Mouse (Mus musculus): ENCODE measurements around the gene Cnn3. TPM values are rescaled to one million over a fixed set of nuclear protein-coding genes. Genes with fewer than 3 reads are reported as not detected.

Gene Cnn3
- polyA plus RNA-seq (2015; fragmentation: Nextera tagmentation; extraction: Ambion mirVana) = 444 and 480 TPM in 2 replicates

GRCm38 (mm10) chr3:121425861-121426620 lies at the start of gene Cnn3:
Cnn3 (plus strand) TSS chr3:121426497.
- peak within 1 kb of the TSS; percentile 88 for H3K4me2 ChIP-seq (ENCODE audit: low read length)
- H3K4me1 ChIP-seq (replicated peaks; ENCODE audit: insufficient read depth, low read length) = peaks cover 28% of the 10 kb centered on the region; the same call in 1 of the 2 replicates
- H3K4me3 ChIP-seq (replicated peaks; ENCODE audit: low read depth, low read length) = peak within 1 kb of the TSS; percentile 72
- H3K36me3 ChIP-seq (ENCODE audit: insufficient read depth, low read length) = no peaks in the 10 kb centered on the region
- peak; percentile 16; the same call in 1 of the 2 replicates for TF ChIP-seq CTCF (IDR thresholded peaks at IDR 0.05; ENCODE audit: low read depth)
- DNase-seq (ENCODE audit: low spot score) = peak; percentile 97
- no peaks in the 10 kb centered on the region for H3K27me3 ChIP-seq (ENCODE audit: insufficient read depth, low read length)
- peak within 1 kb of the TSS; percentile 89 for H3K9ac ChIP-seq (ENCODE audit: low read depth, low read length)
- peak within 1 kb of the TSS; percentile 99 for H3K27ac ChIP-seq
- H3K9me3 ChIP-seq (replicated peaks; ENCODE audit: low read length) = no peaks in the 10 kb centered on the region
- WGBS = 2% methylated on average over 64 of the region's 66 CpGs
- ATAC-seq (replicated peaks; ENCODE audit: low FRiP score, low read depth) = peak; percentile 95

GRCm38 (mm10) chr3:121378708-121379612 lies 47.3 kb upstream of the Cnn3 start:
- Histone ChIP-seq H3K4me2 (ENCODE audit: low read length) (no peak overlapping the region), H3K4me3 (replicated peaks; ENCODE audit: low read depth, low read length) (no peak overlapping the region), H3K9ac (ENCODE audit: low read depth, low read length) (no peak overlapping the region), H3K9me3 (replicated peaks; ENCODE audit: low read length) (no peaks in the 10 kb centered on the region), H3K4me1 (replicated peaks; ENCODE audit: insufficient read depth, low read length) (0 out of 2 replicates have a peak, but pooled peaks cover 4% of the 10 kb centered on the region), H3K27ac (no peak overlapping the region), H3K27me3 (ENCODE audit: insufficient read depth, low read length) (no peaks in the 10 kb centered on the region), H3K36me3 (ENCODE audit: insufficient read depth, low read length) (no peaks in the 10 kb centered on the region)
- ATAC-seq (replicated peaks; ENCODE audit: low FRiP score, low read depth) (peak; percentile 36; the same call in 1 of the 2 replicates), DNase-seq (ENCODE audit: low spot score) (peak; percentile 51)
- 49% methylated on average over 15 of the region's 15 CpGs for WGBS
- no peak for TF ChIP-seq CTCF (IDR thresholded peaks at IDR 0.05; ENCODE audit: low read depth)

GRCm38 (mm10) chr3:121379699-121380098 lies 46.6 kb upstream of the Cnn3 start:
- 0 out of 2 replicates have a peak, but pooled peaks cover 4% of the 10 kb centered on the region for H3K4me1 ChIP-seq (replicated peaks; ENCODE audit: insufficient read depth, low read length)
- no peaks in the 10 kb centered on the region for H3K27me3 ChIP-seq (ENCODE audit: insufficient read depth, low read length)
- no peak overlapping the region for H3K4me3 ChIP-seq (replicated peaks; ENCODE audit: low read depth, low read length)
- WGBS = 86% methylated on average over 5 of the region's 5 CpGs
- H3K9me3 ChIP-seq (replicated peaks; ENCODE audit: low read length) = no peaks in the 10 kb centered on the region
- ATAC-seq (replicated peaks; ENCODE audit: low FRiP score, low read depth) (no peak), DNase-seq (ENCODE audit: low spot score) (no peak)
- H3K9ac ChIP-seq (ENCODE audit: low read depth, low read length) = no peak overlapping the region
- no peaks in the 10 kb centered on the region for H3K36me3 ChIP-seq (ENCODE audit: insufficient read depth, low read length)
- no peak overlapping the region for H3K27ac ChIP-seq
- H3K4me2 ChIP-seq (ENCODE audit: low read length) = no peak overlapping the region
- no peak for TF ChIP-seq CTCF (IDR thresholded peaks at IDR 0.05; ENCODE audit: low read depth)

- Histone ChIP-seq H3K9me3 (replicated peaks; ENCODE audit: low read length) (no peaks in the 10 kb centered on the region), H3K27ac (no peak overlapping the region), H3K4me1 (replicated peaks; ENCODE audit: insufficient read depth, low read length) (0 out of 2 replicates have a peak, but pooled peaks cover 12% of the 10 kb centered on the region), H3K4me3 (replicated peaks; ENCODE audit: low read depth, low read length) (no peak overlapping the region), H3K9ac (ENCODE audit: low read depth, low read length) (no peak overlapping the region), H3K4me2 (ENCODE audit: low read length) (no peak overlapping the region), H3K36me3 (ENCODE audit: insufficient read depth, low read length) (no peaks in the 10 kb centered on the region), H3K27me3 (ENCODE audit: insufficient read depth, low read length) (no peaks in the 10 kb centered on the region)
- no peak for TF ChIP-seq CTCF (IDR thresholded peaks at IDR 0.05; ENCODE audit: low read depth)
- WGBS = 59% methylated on average over 3 of the region's 3 CpGs
- DNase-seq (ENCODE audit: low spot score) = no peak
- ATAC-seq (replicated peaks; ENCODE audit: low FRiP score, low read depth) = no peak
Measured at GRCm38 (mm10) chr3:121387471-121388009, 38.8 kb upstream of the Cnn3 start.

- 0 out of 2 replicates have a peak, but pooled peaks cover 12% of the 10 kb centered on the region for H3K4me1 ChIP-seq (replicated peaks; ENCODE audit: insufficient read depth, low read length)
- no peak for TF ChIP-seq CTCF (IDR thresholded peaks at IDR 0.05; ENCODE audit: low read depth)
- no peaks in the 10 kb centered on the region for H3K9me3 ChIP-seq (replicated peaks; ENCODE audit: low read length)
- 38% methylated on average over 8 of the region's 8 CpGs for WGBS
- no peak overlapping the region for H3K4me2 ChIP-seq (ENCODE audit: low read length)
- H3K9ac ChIP-seq (ENCODE audit: low read depth, low read length) = no peak overlapping the region
- H3K27ac ChIP-seq = no peak overlapping the region
- no peaks in the 10 kb centered on the region for H3K36me3 ChIP-seq (ENCODE audit: insufficient read depth, low read length)
- H3K4me3 ChIP-seq (replicated peaks; ENCODE audit: low read depth, low read length) = no peak overlapping the region
- ATAC-seq (replicated peaks; ENCODE audit: low FRiP score, low read depth) (no peak), DNase-seq (ENCODE audit: low spot score) (no peak)
- no peaks in the 10 kb centered on the region for H3K27me3 ChIP-seq (ENCODE audit: insufficient read depth, low read length)
Measured at GRCm38 (mm10) chr3:121389366-121389765, 36.9 kb upstream of the Cnn3 start.
